Mouse (Mus musculus): ENCODE measurements at regions not wholly inside any gene's neighbourhood (a gene's known extent, or its start where the extent isn't known, plus 50 kb on each side); places are given as distances from the start of the nearest gene placed in this dataset.

- TF ChIP-seq POLR2A (IDR thresholded peaks at IDR 0.05; ENCODE audit: insufficient read depth, low read length): no peak
- TF ChIP-seq CTCF (IDR thresholded peaks at IDR 0.05; ENCODE audit: low read depth, low read length): no peak
- no peak for TF ChIP-seq EP300 (IDR thresholded peaks at IDR 0.05; ENCODE audit: insufficient read depth, low read depth, low read length)
These were observed 1240.1 kb downstream of the Pla2g4a start for GRCm38 (mm10) chr1:148720980-148721379.
